Mouse (Mus musculus): ENCODE results near the gene Cyp4a29. TPM values are rescaled to one million over a fixed set of nuclear protein-coding genes. Genes with fewer than 3 reads are reported as not detected.
"Not testable (repeated sequence)": the region's sequence is repeated elsewhere in the genome, so short reads cannot be mapped to it uniquely, and the experiment has no call there.

The Cyp4a29 gene
- polyA plus RNA-seq, 1 experiment from 2014 or later = not detected

- not testable (repeated sequence) for H3K9me3 ChIP-seq (ENCODE audit: control insufficient read depth, low read length); H3K36me3 ChIP-seq (ENCODE audit: control insufficient read depth, insufficient read depth, low read length); H3K4me1 ChIP-seq (ENCODE audit: control insufficient read depth in 2 of 2, insufficient read depth in 2 of 2, low read length in 2 of 2); ATAC-seq (ENCODE audit: insufficient number of reproducible peaks, insufficient read depth, low FRiP score, low read depth); H3K9ac ChIP-seq (ENCODE audit: low read length); H3K27me3 ChIP-seq (ENCODE audit: control insufficient read depth, insufficient read depth, low read length); H3K27ac ChIP-seq (replicated peaks in 1 of 2; ENCODE audit: control insufficient read depth in 1 of 2, insufficient read depth in 1 of 2, low read depth in 2 of 2, low read length in 2 of 2)
- H3K4me3 ChIP-seq (ENCODE audit: control insufficient read depth in 1 of 2, insufficient read depth in 1 of 2, low read depth in 1 of 2, low read length in 2 of 2) = peak overlapping the region; percentile 35 to 41
- peak overlapping the region; percentile 65 for H3K4me2 ChIP-seq (ENCODE audit: low read length)
- WGBS = 10% methylated on average over 20 of the region's 23 CpGs
These were observed 39.4 kb downstream of the Cyp4a29 start for GRCm38 (mm10) chr4:115281231-115281767.

GRCm38 (mm10) chr4:115298746-115299145 is 56.9 kb downstream of the Cyp4a29 start, which contains the start of gene Cyp4a12a:
Gene Cyp4a12a (plus strand): TSS chr4:115299046.
- not testable (repeated sequence) for H3K36me3 ChIP-seq (ENCODE audit: control insufficient read depth, insufficient read depth, low read length); H3K4me3 ChIP-seq (ENCODE audit: control insufficient read depth in 1 of 2, insufficient read depth in 1 of 2, low read depth in 1 of 2, low read length in 2 of 2)

More at GRCm38 (mm10) chr4:115298746-115299145, 56.9 kb downstream of the Cyp4a29 start, which contains the start of gene Cyp4a12a:
- not testable (repeated sequence) for ATAC-seq (ENCODE audit: insufficient number of reproducible peaks, insufficient read depth, low FRiP score, low read depth); H3K4me1 ChIP-seq (ENCODE audit: control insufficient read depth in 2 of 2, insufficient read depth in 2 of 2, low read length in 2 of 2); H3K9ac ChIP-seq (ENCODE audit: low read length); H3K27me3 ChIP-seq (ENCODE audit: control insufficient read depth, insufficient read depth, low read length); H3K9me3 ChIP-seq (ENCODE audit: control insufficient read depth, low read length); H3K27ac ChIP-seq (replicated peaks in 1 of 2; ENCODE audit: control insufficient read depth in 1 of 2, insufficient read depth in 1 of 2, low read depth in 2 of 2, low read length in 2 of 2); H3K4me2 ChIP-seq (ENCODE audit: low read length)

Other genes starting within 250 kb of the Cyp4a29 start
- 9.8 and 11.1 TPM in 2 replicates for gene Stil, start 241.9 kb upstream of the Cyp4a29 start, polyA plus RNA-seq (2014; fragmentation: Nextera tagmentation; extraction: Ambion mirVana)
- gene Tal1, start 185.7 kb upstream of the Cyp4a29 start, polyA plus RNA-seq (2014; fragmentation: Nextera tagmentation; extraction: Ambion mirVana) = 1.5 and 2.8 TPM in 2 replicates
- gene Pdzk1ip1, start 153.4 kb upstream of the Cyp4a29 start, polyA plus RNA-seq (2014; fragmentation: Nextera tagmentation; extraction: Ambion mirVana) = 1.9 and 4.1 TPM in 2 replicates
- gene Cyp4x1, start 107.8 kb upstream of the Cyp4a29 start, polyA plus RNA-seq (2014; fragmentation: Nextera tagmentation; extraction: Ambion mirVana) = 0.04 TPM in 1 of 2 replicates, not detected in the other
- not detected in 2 replicates for gene Cyp4a12a, start 57.0 kb downstream of the Cyp4a29 start, polyA plus RNA-seq (2014; fragmentation: Nextera tagmentation; extraction: Ambion mirVana)
- gene Cyp4a12b, start 169.5 kb downstream of the Cyp4a29 start, polyA plus RNA-seq (2014; fragmentation: Nextera tagmentation; extraction: Ambion mirVana) = not detected in 2 replicates
- not detected in 2 replicates for gene Cyp4a30b, start 210.5 kb downstream of the Cyp4a29 start, polyA plus RNA-seq (2014; fragmentation: Nextera tagmentation; extraction: Ambion mirVana)

Measured in heart, embryonic 14.5 days (tissue).